Mouse (Mus musculus) 416B (cell line): ENCODE data around the gene Fam205a4.
"Not testable (repeated sequence)": the region's sequence is repeated elsewhere in the genome, so short reads cannot be mapped to it uniquely, and the experiment has no call there.

ENCODE experiments used
- DNase-seq: peaks from one replicate; pipeline ENCODE4 v3.0.0; 2011; ENCODE audit warnings: low read depth

Gene Fam205a4

GRCm38 (mm10) chr4:41965758-41966157 is at the start of gene Fam205a4:
Gene Fam205a4, plus strand, starts transcription at chr4:41966058.
- DNase-seq = not testable (repeated sequence)

GRCm38 (mm10) chr4:41941272-41941671 is 24.6 kb upstream of the Fam205a4 start, which contains the start of gene Gm20878:
Gene Gm20878, plus strand, starts transcription at chr4:41941572.
- DNase-seq = not testable (repeated sequence)
